Mouse (Mus musculus) embryonic fibroblast, embryonic 13.5 days (primary cell): Measurements from ENCODE around the gene Ceacam19. TPM values are rescaled to one million over a fixed set of nuclear protein-coding genes. Genes with fewer than 3 reads are reported as not detected.

Source experiments
- H3K27ac ChIP-seq: 2 replicates; pipeline ENCODE4 v1.5.1; 2012; ENCODE audit warnings: low read length, control low read depth, inconsistent platforms; ENCODE audit not compliant: insufficient read depth
- H3K4me1 ChIP-seq: 2 replicates; pipeline ENCODE4 v1.6.1; 2011; ENCODE audit warnings: low read length; ENCODE audit not compliant: control insufficient read depth, insufficient read depth
- H3K4me3 ChIP-seq: 2 replicates; pipeline ENCODE4 v1.5.1; 2011; ENCODE audit warnings: mild to moderate bottlenecking, control low read depth, low read length; ENCODE audit not compliant: insufficient read depth
- CTCF ChIP-seq: IDR thresholded peaks from 2 replicates; pipeline ENCODE4 v1.5.1; 2011; ENCODE audit warnings: mild to moderate bottlenecking, control low read depth, low read length, moderate library complexity, borderline replicate concordance; ENCODE audit not compliant: insufficient read depth
- POLR2A ChIP-seq: IDR thresholded peaks from 2 replicates; pipeline ENCODE4 v1.6.1; 2011; ENCODE audit warnings: low read depth, mild to moderate bottlenecking, control low read depth, low read length, moderate library complexity
- polyA plus RNA-seq: library from polyadenylated mRNA; stranded (reverse); fragments of >200 nt; gene quantifications from 2 replicates; pipeline ENCODE4 v1.2.4, GENCODE M21; 2011; ENCODE audit warnings: low read depth; ENCODE audit not compliant: missing spikeins, insufficient read length

The Ceacam19 gene
- polyA plus RNA-seq, 1 experiment, result not detected

DNA sequence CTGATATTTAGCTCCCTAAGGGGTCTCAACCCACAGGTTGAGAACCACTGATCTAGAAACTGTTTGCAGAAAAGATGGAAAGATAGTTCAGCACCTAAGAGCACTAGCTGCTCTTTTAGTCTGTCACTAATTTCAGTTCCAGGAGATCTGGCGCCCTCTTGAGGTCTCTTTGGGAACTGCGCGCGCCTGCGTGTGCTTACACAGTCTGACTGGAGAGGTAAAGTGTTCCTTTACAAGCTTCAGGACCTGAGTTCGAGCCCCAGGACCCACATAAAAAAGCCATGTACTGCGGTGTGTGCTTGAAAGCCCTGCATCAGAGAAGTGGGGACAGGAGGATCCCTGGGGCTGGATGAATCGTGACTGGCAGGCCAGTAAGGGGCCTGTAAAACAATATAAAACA, 2.1 kb upstream of the Ceacam19 start:
- TF ChIP-seq CTCF (0 out of 2 replicates have a peak, but pooled peaks have one; percentile 22), POLR2A (no peak)
- Histone ChIP-seq H3K27ac (no peak overlapping the region), H3K4me1 (no peaks in the 10 kb centered on the region), H3K4me3 (no peak overlapping the region)

DNA sequence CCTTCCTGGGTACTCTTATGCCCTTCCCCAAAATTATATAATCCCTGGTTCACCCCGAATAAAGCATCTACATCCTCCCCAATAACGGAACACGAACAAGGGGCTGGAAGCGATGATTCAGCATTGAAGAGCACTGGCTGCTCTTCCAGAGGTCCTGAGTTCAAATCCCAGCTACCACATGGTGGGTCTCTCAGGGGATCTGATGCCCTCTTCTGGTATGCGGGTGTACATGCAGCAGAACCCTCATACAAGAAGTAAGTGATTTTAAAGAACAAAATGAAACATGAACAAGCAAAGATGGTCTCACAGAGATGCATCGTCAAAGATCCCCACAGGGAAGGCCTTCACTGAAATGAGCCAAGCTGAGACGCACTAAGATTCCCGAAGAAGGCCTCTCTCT, 7.0 kb downstream of the Ceacam19 start:
- no peak for TF ChIP-seq POLR2A
- no peak for TF ChIP-seq CTCF

DNA sequence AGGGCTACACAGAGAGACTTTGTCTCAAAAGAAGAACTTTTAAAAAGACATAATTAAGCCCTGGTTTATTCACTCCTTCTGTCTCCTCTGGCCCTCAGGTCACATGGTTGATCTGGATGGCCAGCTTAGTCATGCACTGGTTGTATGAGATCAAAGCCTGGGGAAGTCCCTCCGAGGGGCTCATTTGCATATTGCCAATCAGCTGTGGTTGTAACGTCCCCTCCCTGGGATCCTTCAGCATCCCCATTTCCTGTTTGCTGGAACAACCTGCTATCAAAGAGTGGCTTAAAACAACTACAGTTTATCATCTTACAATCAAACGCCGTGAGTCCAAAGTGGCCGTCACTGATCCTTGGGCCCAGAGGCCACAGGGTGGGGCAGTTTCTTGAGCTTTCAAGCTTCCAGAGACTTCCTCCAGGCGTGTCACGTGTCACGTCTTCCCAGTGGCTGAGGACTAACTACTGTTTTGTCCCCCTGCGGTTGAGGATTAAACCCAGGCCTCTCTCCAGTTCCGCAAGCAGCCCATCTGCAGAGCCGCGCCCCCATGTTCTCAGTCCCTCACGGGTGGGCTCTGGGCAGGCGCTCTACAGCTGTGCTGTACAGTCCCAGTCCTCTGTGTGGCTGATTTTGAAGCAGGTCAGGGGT, 10.9 kb downstream of the Ceacam19 start:
- no peak for TF ChIP-seq POLR2A
- TF ChIP-seq CTCF, result no peak
- H3K4me3 ChIP-seq, result no peak overlapping the region
- no peak overlapping the region for H3K27ac ChIP-seq
- H3K4me1 ChIP-seq, result no peaks in the 10 kb centered on the region

More for the DNA sequence above, 7.0 kb downstream of the Ceacam19 start:
- Histone ChIP-seq H3K4me3 (no peak overlapping the region), H3K4me1 (no peaks in the 10 kb centered on the region), H3K27ac (no peak overlapping the region)

DNA sequence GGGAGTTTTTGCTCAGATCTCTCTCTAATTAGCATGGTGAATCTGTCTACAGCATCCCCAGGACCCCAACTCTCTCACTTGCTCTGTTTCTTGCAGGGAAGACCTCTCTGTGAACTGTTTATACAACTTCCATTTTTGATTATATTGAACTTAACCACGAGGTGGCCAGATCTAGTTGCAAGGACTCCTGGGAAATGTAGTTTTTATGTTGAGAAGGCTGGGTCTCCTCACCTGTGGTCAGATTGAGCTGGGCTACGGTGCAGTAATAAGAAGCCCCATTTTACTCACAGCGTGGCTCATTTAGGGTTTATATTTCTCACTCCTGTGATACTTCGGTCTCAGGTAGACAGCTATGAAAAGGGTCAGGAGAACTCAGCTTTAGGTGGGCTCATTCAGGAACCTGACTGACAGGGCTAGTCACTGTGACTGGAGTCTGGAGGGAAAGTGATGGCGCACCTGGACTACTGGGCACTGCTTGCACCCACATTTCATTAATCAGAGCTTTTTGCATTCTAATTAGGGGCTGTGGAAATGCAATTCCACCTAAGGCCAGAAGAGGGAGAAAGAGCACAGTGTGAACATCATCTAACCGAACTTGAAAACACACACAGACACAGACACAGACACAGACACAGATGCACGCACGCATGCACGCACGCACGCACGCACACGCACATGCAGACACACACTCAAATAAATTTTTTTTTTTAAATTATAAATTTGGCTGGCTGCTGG, 11.7 kb downstream of the Ceacam19 start:
- TF ChIP-seq CTCF, result peak; percentile 57; the same call in 1 of the 2 replicates
- TF ChIP-seq POLR2A, result no peak
- Histone ChIP-seq H3K27ac (no peak overlapping the region), H3K4me3 (no peak overlapping the region), H3K4me1 (0 out of 2 replicates have a peak, but pooled peaks cover 3% of the 10 kb centered on the region)

DNA sequence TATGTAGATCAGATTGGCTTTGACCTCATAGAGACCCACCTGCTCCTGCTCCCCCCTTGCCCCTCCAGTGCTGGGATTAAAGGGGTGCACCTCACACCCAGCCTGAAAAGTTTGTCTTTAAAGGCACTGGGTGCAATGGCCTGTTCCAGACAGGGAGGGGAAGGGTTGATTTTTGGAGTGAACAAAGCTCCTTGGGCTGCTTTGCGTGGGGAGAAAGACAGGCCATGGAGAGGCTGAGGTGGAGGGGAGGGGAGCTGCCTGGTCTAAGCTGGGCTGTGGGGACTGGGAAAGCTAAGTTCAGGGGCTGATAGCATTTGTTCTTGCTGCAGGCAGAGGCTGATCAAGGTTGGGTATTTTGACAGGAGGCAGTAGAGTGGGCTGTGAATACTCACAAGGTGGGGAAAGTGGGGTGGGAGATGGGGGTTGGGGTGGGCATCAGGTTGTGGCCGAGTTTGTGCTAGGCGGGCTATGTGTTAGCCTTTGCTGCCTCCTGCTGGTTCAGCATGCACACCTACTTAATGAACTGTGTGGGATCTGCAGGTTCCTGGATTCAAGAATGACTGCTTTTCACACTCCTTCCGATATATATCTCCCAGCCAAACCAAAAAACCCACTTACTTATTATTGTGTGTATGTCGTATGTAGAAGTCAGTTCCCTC, 15.7 kb downstream of the Ceacam19 start:
- no peak overlapping the region for H3K4me3 ChIP-seq
- 0 out of 2 replicates have a peak, but pooled peaks cover 3% of the 10 kb centered on the region for H3K4me1 ChIP-seq
- H3K27ac ChIP-seq, result no peak overlapping the region
- TF ChIP-seq POLR2A (no peak), CTCF (peak; percentile 77)

DNA sequence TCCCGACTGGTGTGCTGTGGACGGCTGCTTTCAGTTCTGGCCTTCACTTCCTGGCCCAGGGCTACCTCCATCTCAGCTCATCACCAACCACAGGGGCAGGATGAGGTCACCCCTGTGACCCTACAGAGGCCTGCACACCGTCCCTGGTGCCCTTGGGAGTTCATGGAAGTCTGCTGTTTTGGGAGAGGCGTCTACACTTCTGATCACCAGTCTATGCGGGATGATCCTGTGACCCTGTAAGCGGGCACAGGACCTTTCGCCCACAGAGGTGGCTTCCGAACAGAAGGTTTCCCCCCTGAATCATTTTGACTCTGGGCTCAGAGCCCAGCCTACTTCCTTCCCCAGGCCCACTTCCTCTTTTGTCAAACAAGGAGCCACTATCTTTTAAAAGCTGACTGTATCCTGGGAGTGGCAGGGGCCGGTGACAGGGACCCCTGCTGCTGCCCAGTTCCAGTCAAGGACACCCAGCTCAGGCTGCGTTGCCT, 16.6 kb downstream of the Ceacam19 start:
- H3K4me1 ChIP-seq, result 0 out of 2 replicates have a peak, but pooled peaks cover 3% of the 10 kb centered on the region
- no peak for TF ChIP-seq POLR2A
- no peak for TF ChIP-seq CTCF
- no peak overlapping the region for H3K4me3 ChIP-seq
- no peak overlapping the region for H3K27ac ChIP-seq

DNA sequence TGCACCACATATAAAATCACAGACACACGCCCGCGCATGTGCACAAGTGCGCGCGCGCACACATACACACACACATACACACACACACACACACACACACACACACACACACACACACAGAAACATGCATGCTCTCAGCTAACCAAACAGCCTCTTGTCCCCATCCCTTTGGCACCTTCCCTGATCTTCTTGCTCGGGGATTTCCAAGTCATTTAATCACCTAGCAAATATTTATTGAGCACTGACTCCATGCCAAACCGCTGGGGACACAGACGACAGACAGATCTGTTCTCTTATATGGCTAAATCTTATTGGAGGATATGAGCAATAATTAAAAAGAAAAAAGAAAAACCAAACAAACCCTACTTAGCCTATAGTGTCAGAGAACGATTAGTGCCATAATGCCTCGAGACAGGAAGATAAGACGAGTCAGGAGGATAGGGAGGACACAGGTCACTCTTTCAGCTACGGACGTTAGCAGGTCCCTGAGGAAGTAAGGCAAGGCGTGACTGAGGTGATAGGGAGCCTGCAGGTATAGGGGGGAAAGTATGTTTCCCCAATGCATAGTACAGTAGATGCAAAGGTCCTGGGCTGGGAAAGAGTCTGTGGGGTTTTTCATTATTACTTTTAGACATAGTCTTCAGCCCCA, 19.9 kb downstream of the Ceacam19 start:
- TF ChIP-seq POLR2A, result no peak
- TF ChIP-seq CTCF, result no peak
- 0 out of 2 replicates have a peak, but pooled peaks cover 3% of the 10 kb centered on the region for H3K4me1 ChIP-seq
- no peak overlapping the region for H3K27ac ChIP-seq
- no peak overlapping the region for H3K4me3 ChIP-seq

DNA sequence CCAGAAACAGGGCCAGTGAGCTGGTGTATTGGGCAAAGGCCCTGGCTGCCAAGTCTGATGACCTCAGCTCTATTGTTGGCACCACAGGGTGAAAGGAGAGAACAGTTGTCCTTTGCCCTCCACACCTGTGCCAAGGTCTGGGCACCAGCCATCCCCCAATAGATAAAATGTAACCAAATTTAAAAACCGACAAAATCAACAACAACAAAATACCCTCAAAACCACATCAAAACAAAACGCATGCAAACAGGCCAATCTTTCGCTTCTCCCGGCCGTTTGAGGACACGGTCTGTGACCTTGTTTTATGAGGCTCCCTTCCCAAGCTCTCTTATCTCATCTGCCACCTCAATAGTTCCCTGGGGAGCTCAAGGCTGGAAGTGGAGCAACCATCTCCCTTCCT, 21.3 kb downstream of the Ceacam19 start:
- no peak overlapping the region for H3K27ac ChIP-seq
- H3K4me3 ChIP-seq, result no peak overlapping the region
- H3K4me1 ChIP-seq, result 0 out of 2 replicates have a peak, but pooled peaks cover 3% of the 10 kb centered on the region
- TF ChIP-seq POLR2A (no peak), CTCF (no peak)

DNA sequence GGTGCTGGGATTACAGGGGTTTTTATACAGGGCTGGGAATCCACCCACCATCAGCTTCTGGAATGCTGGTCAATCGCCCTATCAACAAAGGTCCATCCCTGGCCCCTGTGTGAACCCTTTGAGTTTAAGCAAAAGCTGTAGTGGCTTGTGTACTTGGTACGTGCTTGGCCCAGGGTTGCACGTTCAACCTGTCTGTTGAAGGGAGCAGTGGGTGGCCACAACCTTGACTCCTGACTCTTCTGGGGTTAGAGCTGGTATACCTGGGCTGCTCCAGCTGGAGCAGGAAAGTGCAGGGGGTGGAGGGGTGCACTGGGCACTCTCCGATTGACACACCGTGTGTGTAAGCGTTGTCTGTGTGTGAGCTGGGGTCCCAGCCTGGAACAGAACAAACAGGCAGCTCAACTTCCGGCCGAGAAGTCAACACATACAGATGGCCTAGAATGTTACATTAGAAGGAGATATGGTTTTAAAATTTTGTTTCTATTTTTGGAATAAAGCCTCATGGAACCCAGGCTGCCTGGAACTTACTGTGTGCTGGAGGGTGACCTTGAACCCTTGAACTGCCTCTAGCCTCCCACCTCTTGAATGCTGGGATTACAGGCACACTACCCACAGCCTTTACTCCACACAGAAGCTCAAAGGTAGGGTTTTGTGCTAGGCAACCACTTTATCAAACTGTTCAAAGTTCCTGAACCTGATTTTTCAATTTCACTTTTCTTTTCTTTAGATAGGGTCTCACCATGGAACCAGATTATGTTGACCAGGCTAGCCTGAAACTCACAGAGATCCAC, 22.3 kb downstream of the Ceacam19 start:
- TF ChIP-seq CTCF (no peak), POLR2A (no peak)

DNA sequence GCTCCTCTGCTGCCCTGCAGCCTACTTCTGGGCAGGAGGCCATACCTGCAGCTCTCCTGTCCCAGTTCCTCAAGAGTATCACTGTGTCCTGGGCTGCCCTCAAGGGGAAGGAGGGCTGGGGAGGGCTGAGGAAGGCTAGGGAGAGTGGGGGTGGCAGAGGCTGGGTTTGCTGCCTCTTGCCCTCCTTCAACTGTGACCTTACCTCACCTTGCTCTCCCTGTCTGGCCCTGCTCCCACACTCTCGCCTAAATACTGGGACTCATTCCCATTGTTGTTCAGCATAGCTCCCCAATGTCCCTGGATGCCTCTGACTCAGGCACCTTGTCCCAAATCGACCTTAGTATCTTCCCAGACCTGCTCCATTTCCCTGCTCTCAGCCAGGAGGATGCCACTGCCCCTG, 23.5 kb downstream of the Ceacam19 start:
- Histone ChIP-seq H3K27ac (no peak overlapping the region), H3K4me3 (no peak overlapping the region), H3K4me1 (no peaks in the 10 kb centered on the region)
- TF ChIP-seq POLR2A (no peak), CTCF (no peak)

More for the DNA sequence above, 22.3 kb downstream of the Ceacam19 start:
- H3K27ac ChIP-seq, result no peak overlapping the region
- H3K4me1 ChIP-seq, result no peaks in the 10 kb centered on the region
- H3K4me3 ChIP-seq, result no peak overlapping the region
